Mouse (Mus musculus): ENCODE measurements around the gene Phxr2.
A peak's percentile ranks its signal among the peaks of the same experiment; 100 is the strongest.

Phxr2 gene

GRCm38 (mm10) chr10:99093364-99093763, 32.8 kb downstream of the Phxr2 start:
- no peak for DNase-seq (ENCODE audit: low spot score)

GRCm38 (mm10) chr10:99089906-99090305, 36.2 kb downstream of the Phxr2 start:
- no peak for DNase-seq (ENCODE audit: low spot score)

- DNase-seq (ENCODE audit: low spot score): no peak
Measured at GRCm38 (mm10) chr10:99086029-99086428, 40.1 kb downstream of the Phxr2 start.

- no peak for DNase-seq (ENCODE audit: low spot score)
Measured at GRCm38 (mm10) chr10:99085240-99085587, 40.9 kb downstream of the Phxr2 start.

- DNase-seq (ENCODE audit: low spot score): peak; percentile 71
Measured at GRCm38 (mm10) chr10:99084397-99085239, 41.5 kb downstream of the Phxr2 start.

GRCm38 (mm10) chr10:99083431-99084003, 42.6 kb downstream of the Phxr2 start:
- DNase-seq (ENCODE audit: low spot score): no peak

GRCm38 (mm10) chr10:99081569-99081990, 44.5 kb downstream of the Phxr2 start:
- DNase-seq (ENCODE audit: low spot score): no peak

- DNase-seq (ENCODE audit: low spot score): no peak
Measured at GRCm38 (mm10) chr10:99078621-99079020, 47.5 kb downstream of the Phxr2 start.

- no peak for DNase-seq (ENCODE audit: low spot score)
Measured at GRCm38 (mm10) chr10:99076113-99076895, 49.8 kb downstream of the Phxr2 start.
